Mouse (Mus musculus): ENCODE data around the gene Klk10. TPM values are rescaled to one million over a fixed set of nuclear protein-coding genes. Genes with fewer than 3 reads are reported as not detected.

The Klk10 gene
- polyA plus RNA-seq, 1 experiment, result not detected

DNA sequence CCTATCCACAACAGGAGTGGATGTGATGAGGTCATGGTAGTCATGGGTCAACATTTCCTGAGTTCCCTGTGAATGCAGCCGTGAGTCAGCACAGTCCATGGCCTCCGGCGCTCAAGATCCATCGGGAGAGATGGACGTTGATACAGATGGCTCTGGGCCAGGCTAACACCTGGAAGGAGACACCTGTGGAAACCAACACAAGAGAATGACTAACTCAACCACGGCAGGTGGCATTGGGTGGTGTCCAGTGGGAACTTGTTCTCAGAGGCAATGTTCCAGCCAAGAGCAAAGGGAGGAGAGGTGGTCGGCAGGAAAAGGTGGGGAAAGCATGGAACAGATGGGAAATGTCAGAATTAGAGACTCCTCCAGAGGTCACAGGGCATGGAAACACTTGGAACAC is 40.7 kb downstream of the Klk10 start:
- H3K4me3 ChIP-seq (replicated peaks), result no peak overlapping the region
- no peak for TF ChIP-seq FLI1 (IDR thresholded peaks at IDR 0.05; ENCODE audit: low read length)
- TF ChIP-seq GATA1 (IDR thresholded peaks at IDR 0.05; ENCODE audit: borderline replicate concordance, low read length), result no peak
- peaks cover 2% of the 10 kb centered on the region for H3K27me3 ChIP-seq (replicated peaks)

DNA sequence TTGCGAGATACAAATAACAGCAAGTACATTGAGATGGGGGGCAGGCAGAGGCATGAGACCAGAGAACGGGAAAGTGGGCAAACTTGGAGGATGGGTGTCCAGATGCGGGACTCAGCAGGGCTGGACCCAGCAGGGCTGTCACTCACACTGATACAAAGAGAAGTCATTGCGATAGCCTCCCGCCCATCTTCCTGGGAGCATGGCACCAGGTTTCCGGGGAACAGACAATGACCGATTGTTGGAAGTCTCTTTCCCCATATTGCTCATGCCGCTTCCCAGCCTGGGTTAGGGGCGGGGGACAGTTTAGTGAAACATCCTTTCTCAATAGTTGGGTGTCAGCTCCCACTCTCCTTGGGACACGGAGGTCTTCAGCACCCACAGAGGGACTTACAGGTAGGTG is 43.4 kb downstream of the Klk10 start, which contains the start of gene Klk6:
Klk6 (plus strand) TSS at position 301 of the 400 bp plus-strand sequence.
- H3K36me3 ChIP-seq (replicated peaks; ENCODE audit: low read length), result no peaks in the 10 kb centered on the region
- TF ChIP-seq FLI1 (IDR thresholded peaks at IDR 0.05; ENCODE audit: low read length) (no peak), GATA1 (IDR thresholded peaks at IDR 0.05; ENCODE audit: borderline replicate concordance, low read length) (no peak)
- no peak within 1 kb of the TSS for H3K4me3 ChIP-seq (replicated peaks)
- H3K4me1 ChIP-seq, result no peaks in the 10 kb centered on the region
- peaks cover 2% of the 10 kb centered on the region for H3K27me3 ChIP-seq (replicated peaks)
- no peaks in the 10 kb centered on the region for H3K9me3 ChIP-seq

More for the DNA sequence above, 40.7 kb downstream of the Klk10 start:
- Histone ChIP-seq H3K9me3 (no peaks in the 10 kb centered on the region), H3K4me1 (no peaks in the 10 kb centered on the region), H3K36me3 (replicated peaks; ENCODE audit: low read length) (no peaks in the 10 kb centered on the region)

DNA sequence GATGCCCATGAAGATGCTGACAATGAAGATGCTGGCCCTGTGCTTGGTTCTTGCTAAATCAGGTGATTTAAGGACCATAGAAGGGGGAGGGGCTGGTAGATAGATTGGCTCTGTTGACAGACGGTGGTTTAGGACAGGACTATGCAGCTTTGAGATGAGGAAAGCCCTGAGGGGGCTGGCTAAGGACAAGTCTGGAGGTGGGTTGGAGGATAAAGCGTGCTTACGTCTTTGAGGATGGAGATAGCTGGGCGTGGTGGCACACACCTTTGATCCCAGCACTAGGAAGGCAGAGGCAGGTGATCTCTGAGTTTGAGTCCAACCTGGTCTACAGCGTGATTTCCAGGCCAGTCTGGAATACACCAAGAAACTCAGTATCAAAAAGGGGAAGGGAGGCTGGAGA is 45.2 kb downstream of the Klk10 start:
- no peaks in the 10 kb centered on the region; the same call in 1 of the 2 replicates for H3K9me3 ChIP-seq
- H3K27me3 ChIP-seq (replicated peaks), result peaks cover 3% of the 10 kb centered on the region
- TF ChIP-seq GATA1 (IDR thresholded peaks at IDR 0.05; ENCODE audit: borderline replicate concordance, low read length) (no peak), FLI1 (IDR thresholded peaks at IDR 0.05; ENCODE audit: low read length) (no peak)
- H3K4me3 ChIP-seq (replicated peaks), result no peak overlapping the region
- no peaks in the 10 kb centered on the region for H3K4me1 ChIP-seq
- H3K36me3 ChIP-seq (replicated peaks; ENCODE audit: low read length), result no peaks in the 10 kb centered on the region

DNA sequence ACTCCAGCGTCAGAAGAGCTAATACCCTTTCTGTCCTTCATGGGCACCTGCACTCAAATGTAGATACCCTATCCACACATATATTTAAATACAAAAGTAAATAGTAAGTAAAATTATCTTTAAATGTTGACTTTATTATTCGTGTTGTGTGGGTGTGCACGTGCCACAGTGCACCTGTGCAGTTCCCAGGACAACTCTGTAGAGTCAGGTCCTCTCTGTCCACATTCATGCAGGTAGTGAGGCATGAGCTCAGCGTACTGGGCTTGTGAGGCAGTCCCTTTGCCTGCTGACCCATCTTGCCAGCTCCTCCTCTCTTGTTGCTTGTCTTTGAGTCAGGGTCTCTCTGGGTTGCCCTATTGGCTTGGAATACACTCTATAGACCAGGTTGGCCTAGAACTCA is 46.9 kb downstream of the Klk10 start:
- Histone ChIP-seq H3K9me3 (no peaks in the 10 kb centered on the region; the same call in 1 of the 2 replicates), H3K4me1 (no peaks in the 10 kb centered on the region), H3K36me3 (replicated peaks; ENCODE audit: low read length) (no peaks in the 10 kb centered on the region), H3K4me3 (replicated peaks) (no peak overlapping the region), H3K27me3 (replicated peaks) (peaks cover 3% of the 10 kb centered on the region)
- TF ChIP-seq GATA1 (IDR thresholded peaks at IDR 0.05; ENCODE audit: borderline replicate concordance, low read length) (no peak), FLI1 (IDR thresholded peaks at IDR 0.05; ENCODE audit: low read length) (no peak)

DNA sequence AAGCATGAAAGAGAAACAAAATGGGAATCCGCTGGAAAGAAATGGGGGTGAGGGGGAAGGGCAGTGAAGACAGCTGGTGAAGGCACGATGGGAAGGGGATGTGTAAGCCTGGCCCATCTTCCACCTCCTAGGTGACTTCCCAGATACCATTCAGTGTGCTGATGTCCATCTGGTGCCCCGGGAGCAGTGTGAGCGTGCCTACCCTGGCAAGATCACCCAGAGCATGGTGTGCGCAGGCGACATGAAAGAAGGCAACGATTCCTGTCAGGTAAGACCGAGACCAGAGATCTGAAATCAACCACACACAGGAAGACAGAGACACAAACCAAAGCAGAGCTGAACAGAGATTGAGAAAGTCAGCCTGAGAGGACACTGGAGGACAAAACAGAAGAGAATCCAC is 48.2 kb downstream of the Klk10 start:
- Histone ChIP-seq H3K27me3 (replicated peaks) (peaks cover 3% of the 10 kb centered on the region), H3K36me3 (replicated peaks; ENCODE audit: low read length) (no peaks in the 10 kb centered on the region), H3K4me3 (replicated peaks) (no peak overlapping the region), H3K4me1 (no peaks in the 10 kb centered on the region), H3K9me3 (no peaks in the 10 kb centered on the region; the same call in 1 of the 2 replicates)
- TF ChIP-seq GATA1 (IDR thresholded peaks at IDR 0.05; ENCODE audit: borderline replicate concordance, low read length) (no peak), FLI1 (IDR thresholded peaks at IDR 0.05; ENCODE audit: low read length) (no peak)

Other genes with a start within 250 kb of the Klk10 start
- 0.35 TPM in 1 of 2 replicates, not detected in the other for gene Cd33, start 236.6 kb upstream of the Klk10 start, polyA plus RNA-seq (2012; ENCODE audit: insufficient read depth, low replicate concordance)
- gene Zfp658, start 218.8 kb upstream of the Klk10 start, polyA plus RNA-seq (2012; ENCODE audit: insufficient read depth, low replicate concordance), result not detected in 2 replicates
- 0.62 TPM in 1 of 2 replicates, not detected in the other for gene Zfp719, start 201.4 kb upstream of the Klk10 start, polyA plus RNA-seq (2012; ENCODE audit: insufficient read depth, low replicate concordance)
- gene Zfp819, start 173.9 kb upstream of the Klk10 start, polyA plus RNA-seq (2012; ENCODE audit: insufficient read depth, low replicate concordance), result not detected in 2 replicates
- gene Ceacam18, start 146.3 kb upstream of the Klk10 start, polyA plus RNA-seq (2012; ENCODE audit: insufficient read depth, low replicate concordance), result 0.86 TPM in 1 of 2 replicates, not detected in the other
- not detected in 2 replicates for gene Siglece, start 120.9 kb upstream of the Klk10 start, polyA plus RNA-seq (2012; ENCODE audit: insufficient read depth, low replicate concordance)
- gene Ctu1, start 109.0 kb upstream of the Klk10 start, polyA plus RNA-seq (2012; ENCODE audit: insufficient read depth, low replicate concordance), result 6.6 and 15.5 TPM in 2 replicates
- not detected in 2 replicates for gene Klk14, start 90.6 kb upstream of the Klk10 start, polyA plus RNA-seq (2012; ENCODE audit: insufficient read depth, low replicate concordance)
- not detected in 2 replicates for gene Klk13, start 68.5 kb upstream of the Klk10 start, polyA plus RNA-seq (2012; ENCODE audit: insufficient read depth, low replicate concordance)
- not detected in 2 replicates for gene Klk12, start 12.1 kb upstream of the Klk10 start, polyA plus RNA-seq (2012; ENCODE audit: insufficient read depth, low replicate concordance)
- gene Klk11, start 6.4 kb upstream of the Klk10 start, polyA plus RNA-seq (2012; ENCODE audit: insufficient read depth, low replicate concordance), result not detected in 2 replicates
- gene Klk9, start 10.9 kb downstream of the Klk10 start, polyA plus RNA-seq (2012; ENCODE audit: insufficient read depth, low replicate concordance), result not detected in 2 replicates
- 4.3 and 26.2 TPM in 2 replicates for gene Klk8, start 16.5 kb downstream of the Klk10 start, polyA plus RNA-seq (2012; ENCODE audit: insufficient read depth, low replicate concordance)
- gene Klk7, start 30.3 kb downstream of the Klk10 start, polyA plus RNA-seq (2012; ENCODE audit: insufficient read depth, low replicate concordance), result not detected in 2 replicates
- not detected in 2 replicates for gene Klk6, start 43.5 kb downstream of the Klk10 start, polyA plus RNA-seq (2012; ENCODE audit: insufficient read depth, low replicate concordance)
- not detected in 2 replicates for gene Klk5, start 60.9 kb downstream of the Klk10 start, polyA plus RNA-seq (2012; ENCODE audit: insufficient read depth, low replicate concordance)
- gene Klk4, start 100.1 kb downstream of the Klk10 start, polyA plus RNA-seq (2012; ENCODE audit: insufficient read depth, low replicate concordance), result not detected in 2 replicates
- gene Klk15, start 152.7 kb downstream of the Klk10 start, polyA plus RNA-seq (2012; ENCODE audit: insufficient read depth, low replicate concordance), result not detected in 2 replicates
- not detected in 2 replicates for gene Klk1b8, start 169.6 kb downstream of the Klk10 start, polyA plus RNA-seq (2012; ENCODE audit: insufficient read depth, low replicate concordance)
- gene Klk1b1, start 185.7 kb downstream of the Klk10 start, polyA plus RNA-seq (2012; ENCODE audit: insufficient read depth, low replicate concordance), result not detected in 2 replicates
- not detected in 2 replicates for gene Klk1b9, start 195.0 kb downstream of the Klk10 start, polyA plus RNA-seq (2012; ENCODE audit: insufficient read depth, low replicate concordance)
- not detected in 2 replicates for gene Klk1b11, start 214.8 kb downstream of the Klk10 start, polyA plus RNA-seq (2012; ENCODE audit: insufficient read depth, low replicate concordance)
- not detected in 2 replicates for gene Klk1b26, start 231.1 kb downstream of the Klk10 start, polyA plus RNA-seq (2012; ENCODE audit: insufficient read depth, low replicate concordance)

Data from megakaryocyte, embryonic 14.5 days (primary cell).